Mouse (Mus musculus) spleen, postnatal 10 days (tissue): ENCODE results near the gene Fbxw11.
A peak's percentile ranks its signal among the peaks of the same experiment; 100 is the strongest.

Source experiments
- DNase-seq, 2 experiments: peaks; one replicate each; pipeline ENCODE4 v3.0.0; 2021 to 2022; ENCODE audit warnings: low spot score in 2 of 2

Fbxw11 gene

DNA sequence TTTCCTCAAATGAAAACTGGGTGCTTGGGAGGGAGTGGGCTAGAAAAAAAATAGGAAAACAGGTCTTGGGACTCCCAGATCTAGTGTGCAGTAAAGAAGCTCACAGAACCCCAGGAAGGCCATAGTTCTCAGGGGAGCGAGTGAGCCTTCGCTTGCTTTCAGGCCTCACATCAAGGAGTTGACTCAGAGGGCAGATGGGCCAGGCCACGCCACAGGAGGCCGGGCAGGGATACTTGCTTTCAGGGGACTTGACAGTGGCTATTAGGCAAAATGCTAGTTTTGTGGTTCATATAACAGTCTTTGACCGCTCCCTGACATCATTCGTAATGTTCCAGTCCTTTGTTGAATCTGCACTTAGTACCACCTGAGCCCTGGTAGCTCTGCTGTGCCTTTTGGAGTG is 18.6 kb upstream of the Fbxw11 start:
- DNase-seq, result no peak

DNA sequence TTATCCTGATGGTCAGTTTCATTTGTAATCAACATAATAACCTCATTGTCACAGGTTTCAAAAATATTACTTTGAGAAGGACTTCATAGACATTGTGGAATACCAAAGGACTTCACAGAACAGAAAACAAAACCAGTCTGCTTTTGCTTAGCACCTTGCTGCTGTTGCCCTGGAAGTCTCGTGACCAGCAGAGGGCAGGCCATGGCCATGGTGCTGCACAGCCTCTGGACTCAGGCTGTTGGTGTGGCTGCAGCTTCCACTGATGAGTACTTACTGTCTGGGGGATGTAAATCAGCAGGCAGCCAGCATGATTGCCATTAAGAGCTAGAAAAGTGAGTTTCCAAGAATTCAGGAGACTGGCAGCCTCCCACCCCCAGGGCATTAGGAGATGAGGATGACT is 16.8 kb upstream of the Fbxw11 start:
- DNase-seq, result peak in 1 of 2 experiments; percentile 73

DNA sequence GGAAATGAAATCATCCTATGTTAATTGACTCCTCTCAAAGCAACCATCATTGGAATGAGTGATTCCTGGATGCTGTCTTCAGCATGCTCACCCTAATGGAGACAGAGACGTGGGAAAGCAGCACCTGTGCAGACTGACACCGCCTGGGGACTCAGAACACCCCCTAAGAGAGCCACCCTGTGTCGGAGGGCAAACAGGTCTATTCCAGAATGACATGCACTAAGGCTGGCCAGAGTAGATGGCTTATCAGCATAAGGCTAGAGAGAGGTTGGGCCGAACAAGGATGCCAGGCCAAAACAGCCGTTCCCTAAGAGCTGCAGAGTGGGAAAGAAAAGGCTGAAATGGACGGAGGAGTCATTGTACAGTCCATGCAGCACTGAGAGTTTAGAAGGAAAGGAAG is 16.4 kb upstream of the Fbxw11 start:
- no peak for DNase-seq

DNA sequence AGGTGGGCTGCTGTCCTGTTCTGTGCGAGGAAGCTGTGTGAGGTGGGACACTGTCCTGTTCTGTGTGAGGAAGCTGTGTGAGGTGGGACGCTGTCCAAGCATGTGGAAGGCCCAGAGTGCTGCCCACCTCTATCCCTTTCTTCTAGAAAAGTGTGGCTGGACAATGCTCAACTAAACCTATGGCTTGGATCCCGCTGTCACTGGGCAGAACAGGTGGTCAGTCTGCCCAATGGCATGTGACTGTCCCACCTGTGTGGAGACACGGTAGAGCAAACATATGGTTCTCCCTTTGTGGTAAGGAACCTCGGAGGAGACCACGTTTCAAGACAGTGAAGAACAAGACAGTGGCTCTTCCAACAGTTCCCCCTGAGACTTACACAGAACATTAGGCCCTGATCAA is 14.6 kb upstream of the Fbxw11 start:
- no peak for DNase-seq

DNA sequence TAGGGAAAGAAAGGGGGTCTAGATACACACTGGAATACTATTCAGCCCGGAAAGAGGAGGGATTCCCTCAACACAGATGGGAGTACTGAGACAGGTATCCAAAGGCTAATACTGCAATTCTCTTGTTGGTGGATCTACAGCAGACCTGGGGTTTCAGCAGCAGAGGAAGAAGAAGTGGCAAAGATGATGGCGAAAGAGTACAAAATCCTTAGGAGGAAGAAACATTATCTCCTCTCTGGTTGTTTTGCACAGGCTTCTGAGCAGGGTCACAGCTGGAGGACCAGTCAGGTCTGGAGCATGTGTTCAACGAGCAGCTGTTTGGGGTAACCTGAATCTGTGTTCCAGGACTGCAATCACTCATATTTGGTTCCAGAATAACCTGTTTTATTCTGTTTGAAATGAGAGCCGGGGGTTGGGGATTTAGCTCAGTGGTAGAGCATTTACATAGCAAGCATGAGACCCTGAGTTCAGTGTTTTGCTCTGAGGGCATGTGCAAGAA is 12.8 kb upstream of the Fbxw11 start:
- DNase-seq, result no peak

DNA sequence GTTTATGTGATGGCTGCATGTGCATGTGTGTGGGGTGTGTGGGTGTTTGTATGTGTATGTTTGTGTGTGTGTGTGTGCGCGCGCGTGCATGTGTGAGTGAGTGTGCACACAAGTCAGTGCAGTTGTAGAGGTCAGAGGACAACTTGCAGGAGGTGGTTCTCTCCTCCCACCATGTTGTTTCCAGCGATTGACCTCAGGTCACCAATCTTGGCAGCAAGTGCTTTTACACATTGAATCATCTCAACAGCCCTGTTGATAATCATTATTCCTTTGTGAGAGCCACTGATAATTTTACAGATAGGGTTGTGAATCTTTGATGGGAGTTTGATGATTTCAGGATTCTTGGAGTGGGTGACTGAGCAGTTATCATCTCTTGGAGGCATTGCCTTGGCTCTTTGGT is 9.9 kb upstream of the Fbxw11 start:
- no peak for DNase-seq

DNA sequence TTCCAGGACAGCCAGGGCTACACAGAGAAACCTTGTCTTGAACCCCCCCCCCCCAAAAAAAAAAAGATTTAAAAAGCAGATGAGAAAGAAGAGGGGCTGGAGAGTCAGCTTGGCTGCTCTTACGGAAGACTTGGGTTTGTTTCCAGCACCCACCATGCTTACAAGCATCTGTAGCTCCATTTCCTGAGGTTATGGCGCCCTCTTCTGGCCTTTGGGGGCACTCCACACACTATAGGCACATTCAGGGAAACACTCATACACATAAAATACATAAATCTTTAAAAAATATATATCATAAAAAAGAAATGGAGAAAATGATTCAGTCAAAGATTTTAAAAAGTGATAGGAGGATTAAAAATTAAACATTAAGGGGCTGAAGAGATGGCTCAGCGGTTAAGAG is 9.0 kb upstream of the Fbxw11 start:
- DNase-seq, result peak in 1 of 2 experiments; percentile 40

DNA sequence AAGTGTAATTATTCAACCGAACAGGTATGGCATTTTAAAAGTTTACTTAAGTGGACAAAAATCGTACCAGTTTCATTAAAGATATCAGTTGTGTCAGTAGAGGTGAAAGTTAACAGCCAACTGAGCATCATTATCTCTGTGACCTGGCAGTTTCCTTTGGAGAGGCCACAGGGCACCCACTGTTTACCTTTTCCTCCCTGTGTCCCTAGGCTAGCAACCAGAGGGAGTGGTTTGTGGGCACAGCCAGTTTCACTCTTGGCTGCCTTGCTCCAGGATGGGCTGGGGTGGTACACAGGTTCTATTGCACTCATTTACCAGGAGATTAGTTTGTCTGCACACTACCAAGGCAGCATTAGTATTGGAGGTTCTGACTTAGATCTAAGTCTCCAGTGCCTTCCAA is 8.4 kb upstream of the Fbxw11 start:
- DNase-seq, result no peak

DNA sequence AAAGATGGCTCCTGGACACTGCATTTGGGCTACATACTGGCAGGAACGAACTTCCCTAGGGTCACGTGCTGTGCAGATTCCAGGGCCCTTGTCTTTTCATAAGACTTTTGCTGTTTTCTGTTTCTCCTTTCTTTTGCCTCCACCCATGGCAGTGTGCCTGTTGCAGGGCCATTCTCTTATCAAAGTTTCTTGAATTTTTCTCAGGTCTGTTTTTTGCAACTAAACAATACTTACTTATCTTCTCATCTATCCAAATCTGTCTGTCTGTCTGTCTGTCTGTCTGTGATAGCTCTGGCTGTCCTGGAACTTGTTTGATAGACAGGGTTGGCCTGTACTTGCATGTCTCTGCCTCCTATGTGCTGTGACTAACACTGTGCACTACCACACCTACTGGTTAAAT is 7.7 kb upstream of the Fbxw11 start:
- no peak for DNase-seq

DNA sequence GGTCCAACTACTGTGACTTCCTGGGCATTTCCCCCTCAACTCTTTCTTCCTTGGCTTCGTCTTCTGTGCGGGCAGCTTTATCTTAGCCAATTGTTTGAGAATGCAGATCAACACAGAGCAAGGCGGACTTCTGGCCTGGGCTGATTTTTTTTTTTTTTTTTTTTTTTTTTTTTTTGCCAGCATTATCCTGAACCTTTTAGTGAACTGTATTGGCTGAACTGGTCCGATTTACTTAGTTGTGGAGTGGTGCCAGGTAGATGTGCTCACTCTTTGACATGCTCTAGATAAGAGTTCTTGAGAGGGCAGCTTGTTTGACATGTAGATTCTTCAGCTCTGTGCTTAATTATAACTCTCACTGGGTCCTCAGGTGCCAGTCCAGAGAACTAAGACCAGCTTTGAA is 6.2 kb upstream of the Fbxw11 start:
- no peak for DNase-seq

DNA sequence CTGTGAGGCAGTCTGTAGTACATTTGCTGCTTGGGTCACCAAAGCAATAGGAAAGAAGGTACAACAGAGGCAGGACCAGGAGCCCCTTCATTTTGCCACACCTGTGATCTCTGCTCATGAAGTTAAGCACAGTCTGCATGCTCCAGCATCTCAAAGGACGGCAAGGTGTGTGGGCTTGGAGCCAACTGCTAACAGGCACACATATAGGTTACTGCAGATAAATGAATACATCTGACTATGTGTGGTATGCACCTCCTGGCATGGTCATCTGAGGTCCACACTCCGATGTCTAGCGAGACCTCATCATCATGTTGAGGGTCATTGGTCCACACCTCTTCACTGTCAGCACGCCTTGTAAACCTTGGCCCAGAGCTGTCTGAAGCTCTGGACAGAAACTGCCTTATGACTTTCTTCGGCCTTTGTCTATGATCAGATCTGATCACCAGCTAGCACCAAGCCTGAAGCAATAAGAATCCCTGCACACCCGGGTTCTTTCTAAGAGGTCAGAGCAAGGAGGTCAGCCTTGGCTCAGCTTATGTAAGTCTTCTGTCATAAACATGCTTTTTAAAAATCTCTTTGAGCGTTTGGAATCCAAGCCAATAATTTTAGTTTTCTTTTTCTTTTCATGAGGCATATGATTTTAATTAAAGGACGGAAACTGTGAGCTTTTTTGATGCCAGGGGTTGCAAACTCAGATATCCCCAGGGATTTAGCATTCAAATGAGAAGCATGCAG is 3.8 kb upstream of the Fbxw11 start:
- DNase-seq, result no peak

DNA sequence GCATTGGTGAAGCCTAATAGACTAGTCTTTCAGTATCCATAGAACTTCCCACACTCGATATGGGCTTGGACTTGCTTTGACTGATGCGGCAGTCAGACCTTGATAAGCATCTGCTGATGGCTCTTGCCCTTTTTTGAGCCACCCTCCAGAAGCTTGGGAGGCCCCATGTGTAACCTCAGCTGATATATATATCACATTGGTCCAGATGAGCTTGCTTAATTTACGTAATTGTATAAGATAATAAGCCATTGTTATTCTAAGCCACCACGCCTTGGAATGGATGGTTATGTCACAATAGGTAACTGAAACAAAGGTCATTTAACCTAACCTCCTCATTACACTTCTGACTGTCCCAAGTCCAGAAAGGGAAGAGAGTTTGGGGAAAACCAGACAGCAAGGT is 1.9 kb upstream of the Fbxw11 start:
- DNase-seq, result no peak

DNA sequence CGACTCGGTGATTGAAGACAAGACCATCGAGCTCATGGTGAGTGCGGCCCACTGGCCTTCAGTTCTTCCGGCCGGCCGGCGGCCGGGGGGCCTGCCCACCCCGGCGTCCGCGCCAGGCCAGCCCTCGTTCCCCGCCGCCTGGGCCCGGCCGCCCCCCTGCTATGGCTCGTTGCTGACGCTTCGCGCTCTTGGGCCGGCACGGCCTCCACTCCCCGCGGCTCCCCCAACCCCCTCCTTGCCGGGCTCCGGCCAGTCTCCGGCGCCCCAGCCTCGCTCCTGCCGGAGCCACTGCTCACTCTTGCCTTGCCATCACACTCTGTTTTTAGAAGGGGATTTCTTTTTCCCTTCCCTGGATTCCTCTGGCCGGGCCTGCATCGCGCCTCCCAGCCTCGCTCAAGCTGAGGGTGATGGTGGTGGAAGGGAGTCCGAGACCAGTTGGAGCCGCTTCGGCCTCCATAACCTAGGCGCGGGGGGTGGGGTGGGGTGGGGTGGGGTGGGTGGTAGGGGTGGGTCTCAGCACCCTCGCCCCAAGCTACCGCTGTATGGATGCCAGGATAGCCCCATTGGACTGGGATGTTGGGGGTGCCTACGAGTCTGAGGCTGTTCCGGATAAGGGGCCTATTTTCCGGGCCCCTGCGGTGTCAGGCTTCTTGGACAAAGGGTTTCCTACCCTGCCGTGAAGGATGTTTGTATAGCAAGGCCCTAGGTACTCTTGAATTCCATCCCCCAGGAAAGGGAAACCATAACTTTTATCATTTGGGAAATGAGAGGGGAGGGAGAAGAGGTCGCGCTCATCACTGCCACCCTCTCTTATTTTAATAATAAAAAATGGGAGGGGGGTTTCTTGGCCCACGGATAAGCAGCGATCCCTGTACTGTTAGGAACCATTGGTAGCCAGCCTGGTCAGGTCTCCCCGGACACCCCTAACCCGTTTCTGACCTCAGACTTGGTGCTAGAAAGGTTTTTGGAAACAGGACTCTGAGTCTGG is 669 bp downstream of the Fbxw11 start:
- peak; percentile 69 to 72 for DNase-seq

DNA sequence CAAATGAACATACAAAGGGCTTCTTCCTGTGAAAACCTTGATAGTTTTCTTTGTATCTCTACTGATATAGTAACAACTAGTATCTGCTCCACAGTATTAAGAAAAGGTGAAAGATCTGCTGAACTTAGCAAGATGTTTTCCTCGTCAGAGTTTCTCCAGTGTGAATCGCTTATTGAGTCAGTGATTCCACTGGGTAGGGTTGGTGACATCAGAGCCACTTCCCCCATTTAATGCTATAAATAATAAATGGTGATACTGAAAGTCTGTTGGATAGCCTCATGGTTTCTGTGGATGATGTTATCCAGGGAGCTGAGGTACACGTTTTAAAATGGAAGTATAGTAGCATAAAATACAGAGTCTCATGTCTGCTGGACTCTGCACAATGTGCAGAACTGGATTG is 1.5 kb downstream of the Fbxw11 start:
- DNase-seq, result no peak

DNA sequence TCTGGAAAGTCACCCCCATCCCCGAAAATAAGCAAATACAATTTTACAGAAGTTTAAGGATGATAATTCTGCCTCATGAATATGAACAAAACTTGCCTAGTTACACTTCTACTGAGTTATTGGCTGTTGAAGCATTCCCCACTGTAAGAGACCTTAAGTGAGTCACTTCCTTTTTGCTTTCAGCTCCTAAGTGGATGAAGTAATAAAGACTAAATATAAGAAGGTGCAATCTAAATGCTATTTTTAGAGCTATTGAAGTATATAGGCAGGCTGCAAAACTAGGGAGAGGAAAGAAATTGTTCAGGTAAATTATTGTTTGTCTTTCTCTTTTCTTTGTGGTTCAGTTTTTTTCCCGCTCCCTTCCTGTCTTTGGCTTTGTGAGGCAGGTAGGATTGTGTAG is 4.7 kb downstream of the Fbxw11 start:
- DNase-seq, result no peak

DNA sequence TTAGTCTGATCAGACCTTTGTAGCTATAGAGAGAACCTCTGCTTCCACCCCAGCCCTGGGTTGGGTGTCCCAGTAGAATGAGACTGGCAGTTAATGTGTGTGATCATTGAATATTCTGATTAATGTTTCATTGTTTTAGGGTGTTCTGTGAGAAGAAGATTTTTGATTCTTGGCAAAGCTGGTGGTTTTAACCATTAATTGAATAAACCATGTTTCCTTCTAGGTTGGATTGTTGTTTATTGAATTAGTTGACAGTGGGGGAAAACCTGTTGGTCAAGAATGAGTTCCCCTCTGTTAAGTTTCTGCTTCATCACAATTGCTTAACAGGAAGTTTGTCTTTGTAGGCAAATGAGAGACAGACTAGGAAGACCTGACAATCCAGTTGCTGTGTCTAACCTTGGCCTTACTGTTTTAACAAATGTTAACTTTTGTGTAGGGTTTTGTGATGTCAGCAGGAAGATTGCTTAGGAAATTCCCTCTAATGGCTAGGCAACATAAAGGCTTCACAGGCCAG is 7.8 kb downstream of the Fbxw11 start:
- no peak for DNase-seq

DNA sequence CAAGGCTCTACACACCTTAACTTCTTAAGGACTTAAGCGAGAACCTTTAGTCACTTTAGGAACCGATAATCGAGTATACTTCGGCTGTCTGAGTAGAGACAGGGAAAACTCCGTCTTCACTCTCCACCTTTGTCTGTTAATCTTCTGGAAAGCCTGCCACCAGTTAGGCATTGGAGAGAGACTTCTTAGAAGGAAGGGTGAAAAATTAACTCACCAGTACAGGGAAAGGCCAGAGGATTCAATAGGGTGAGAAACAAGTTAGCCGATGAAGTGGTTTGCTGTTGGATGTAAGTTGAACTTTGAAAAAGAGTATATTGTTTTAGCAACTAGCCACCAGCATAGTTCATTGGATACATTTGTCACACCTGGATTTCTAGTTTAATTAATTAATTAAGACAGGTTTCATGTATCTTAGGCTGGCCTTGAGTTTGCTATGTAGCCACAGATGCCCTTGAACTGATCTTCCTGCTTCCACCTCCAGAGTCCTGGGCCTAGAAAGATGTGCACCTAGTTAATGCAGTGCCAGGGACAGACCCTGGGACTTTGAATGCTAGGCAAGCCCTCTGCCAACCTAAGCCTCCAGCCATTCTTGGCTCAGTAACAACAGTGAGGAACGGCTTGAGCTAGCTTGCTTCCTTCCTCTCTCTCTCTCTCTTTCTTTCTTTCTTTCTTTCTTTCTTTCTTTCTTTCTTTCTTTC is 8.5 kb downstream of the Fbxw11 start:
- DNase-seq, result no peak

DNA sequence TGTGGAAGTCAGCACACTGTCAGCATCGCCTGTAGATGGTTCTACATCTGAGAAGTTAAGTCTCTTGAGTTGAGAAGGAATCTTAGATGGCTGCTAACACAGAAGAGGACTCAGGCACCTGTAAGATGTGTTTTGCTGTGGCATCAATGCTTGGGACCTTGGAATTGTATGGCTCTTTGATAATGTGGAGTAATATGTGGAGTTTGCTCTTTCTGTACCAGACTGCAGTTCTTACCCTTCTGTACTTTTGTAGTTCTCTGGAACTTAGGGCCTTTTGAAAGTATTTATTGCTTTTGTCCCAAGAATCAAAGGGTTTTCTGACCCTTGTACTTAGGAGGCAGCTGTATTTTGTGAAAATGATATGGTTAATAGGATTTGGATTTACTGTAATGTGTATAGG is 9.2 kb downstream of the Fbxw11 start:
- no peak for DNase-seq

DNA sequence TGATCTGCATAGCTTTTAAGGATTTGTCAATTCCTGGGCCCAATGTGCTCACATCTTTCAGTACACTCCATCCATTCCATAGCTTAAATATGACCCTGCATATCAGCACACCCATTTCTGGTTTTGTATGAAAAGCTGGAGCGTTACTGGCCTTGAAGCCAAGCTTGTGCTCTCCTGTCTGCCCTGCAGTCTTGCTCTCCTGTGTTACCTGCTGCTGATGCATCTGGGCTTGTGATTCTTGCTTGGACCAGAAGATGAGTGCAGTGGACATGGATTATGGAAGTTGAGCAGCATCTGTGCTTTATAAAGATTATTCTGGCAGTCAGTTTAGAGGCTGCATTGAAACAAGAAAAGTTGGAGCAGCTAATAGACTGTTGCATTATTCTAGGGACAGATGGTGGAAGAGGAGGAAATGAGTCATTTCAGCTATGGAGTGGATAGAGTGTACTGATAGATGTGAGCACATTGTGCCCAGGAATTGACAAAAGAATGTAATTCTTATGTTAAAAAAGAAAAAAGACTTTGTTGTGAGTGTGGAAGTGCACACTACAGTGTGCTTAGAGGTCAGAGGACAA is 19.6 kb downstream of the Fbxw11 start:
- no peak for DNase-seq

DNA sequence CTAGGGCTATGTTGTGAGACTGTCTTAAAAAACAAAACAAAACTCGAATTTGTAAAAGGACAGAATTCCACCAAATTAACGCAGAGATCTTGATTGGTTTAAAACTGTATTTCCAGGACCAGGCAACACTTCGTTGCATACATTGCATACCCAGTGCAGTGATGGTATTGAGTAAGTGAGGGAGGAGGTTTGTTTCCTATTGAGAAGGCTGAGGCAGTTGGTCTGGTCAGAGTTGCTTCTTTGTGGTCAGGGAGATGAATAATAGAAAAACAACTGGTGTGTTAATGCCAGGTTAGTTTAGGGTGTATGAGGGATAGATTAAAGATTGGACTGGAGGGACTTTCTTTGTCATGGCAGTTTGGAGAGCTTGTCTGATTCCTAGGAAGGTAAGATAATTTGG is 23.1 kb downstream of the Fbxw11 start:
- DNase-seq, result no peak

DNA sequence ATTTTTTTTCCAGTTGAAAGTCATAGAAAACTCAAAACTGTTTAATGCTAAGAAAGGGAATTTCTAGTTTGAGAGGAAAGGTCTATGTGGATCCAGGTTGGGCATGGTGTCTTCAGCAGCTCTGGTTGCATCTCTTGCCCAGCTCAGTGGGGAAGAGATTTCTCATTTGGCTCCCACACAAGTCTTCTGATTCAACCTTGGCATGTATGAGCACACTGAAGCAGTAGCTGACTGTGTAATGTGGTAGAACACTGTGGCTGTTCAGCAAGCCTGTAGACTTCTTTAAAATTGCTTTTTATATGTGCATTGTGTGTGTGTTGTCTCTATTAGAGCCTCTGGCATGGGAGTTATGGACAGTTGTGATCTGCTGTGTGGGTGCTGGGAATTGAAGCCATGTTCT is 24.5 kb downstream of the Fbxw11 start:
- no peak for DNase-seq

DNA sequence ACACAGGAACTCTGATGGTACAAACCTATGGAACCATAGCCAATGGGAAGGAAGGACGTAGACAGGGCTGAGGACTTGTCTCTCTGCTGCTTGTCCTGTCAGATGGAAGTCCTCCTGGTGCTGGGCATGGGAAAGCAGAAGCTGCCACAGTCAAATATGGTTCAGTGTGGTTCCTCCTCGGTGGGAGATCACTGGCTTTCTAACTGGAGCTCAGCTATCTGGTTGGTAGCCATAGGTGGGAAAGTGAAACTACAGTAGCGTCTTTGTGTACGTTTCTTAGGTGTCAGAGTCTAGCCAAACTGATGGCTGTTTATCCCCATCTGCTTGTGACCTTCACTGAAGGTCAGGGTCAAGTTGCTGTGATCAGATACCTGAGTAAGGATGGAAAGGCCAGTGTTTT is 29.0 kb downstream of the Fbxw11 start:
- DNase-seq, result no peak
